Mouse (Mus musculus) right cerebral cortex, postnatal 4 days (tissue): ENCODE results near the gene Nup98.
A peak's percentile ranks its signal among the peaks of the same experiment; 100 is the strongest.

Source experiments
- DNase-seq: peaks from one replicate; pipeline ENCODE4 v3.0.0-alpha.2; 2022

Nup98 gene

GRCm38 (mm10) chr7:102229814-102230213, 19.8 kb upstream of the Nup98 start:
- DNase-seq, result no peak

GRCm38 (mm10) chr7:102228049-102228670, 18.2 kb upstream of the Nup98 start:
- no peak for DNase-seq

- no peak for DNase-seq
Measured at GRCm38 (mm10) chr7:102226051-102226450, 16.1 kb upstream of the Nup98 start.

DNA sequence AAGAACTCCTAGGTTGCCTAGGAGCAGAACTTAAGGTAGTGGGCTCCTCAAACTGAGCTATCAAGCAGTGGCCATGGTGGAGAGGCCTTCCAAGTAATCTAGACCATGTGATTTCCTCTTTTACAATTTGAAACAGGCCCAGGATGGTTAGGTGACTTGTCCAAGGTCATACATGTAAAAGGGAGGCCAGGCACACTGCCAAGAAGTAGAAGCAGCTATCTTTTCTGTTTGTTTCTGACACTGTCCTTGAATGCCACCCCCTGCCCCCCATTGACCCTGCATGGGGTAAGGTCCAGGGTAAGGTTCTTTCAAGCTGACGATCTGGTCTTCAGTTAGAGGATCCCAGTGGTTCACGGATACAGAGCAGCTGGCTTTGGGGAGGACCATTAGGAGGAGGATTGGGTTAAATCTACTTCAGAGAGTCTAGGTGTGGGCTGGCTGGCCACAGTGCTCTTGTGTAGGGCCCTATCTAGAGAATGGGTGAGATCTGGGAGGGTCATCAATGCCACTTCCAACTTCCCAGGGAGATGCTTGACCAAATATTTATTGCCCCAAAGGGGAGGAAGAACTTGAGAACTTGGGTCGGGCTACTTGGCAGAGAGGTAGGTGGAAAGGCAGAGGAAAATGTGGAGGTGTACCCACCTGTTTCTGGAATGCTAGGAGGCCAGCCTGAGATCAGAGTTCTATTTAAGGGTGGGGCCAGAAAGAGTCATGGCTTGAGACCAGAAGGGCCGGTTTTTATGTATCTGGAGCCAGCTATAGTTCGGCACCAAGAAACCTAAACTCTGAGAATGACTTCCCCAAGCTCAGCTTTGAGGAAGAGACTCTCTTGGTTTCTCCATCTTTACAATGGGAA, 14.1 kb upstream of the Nup98 start:
- no peak for DNase-seq

- peak; percentile 61 for DNase-seq
Measured at GRCm38 (mm10) chr7:102222830-102223556, 13.0 kb upstream of the Nup98 start.

DNA sequence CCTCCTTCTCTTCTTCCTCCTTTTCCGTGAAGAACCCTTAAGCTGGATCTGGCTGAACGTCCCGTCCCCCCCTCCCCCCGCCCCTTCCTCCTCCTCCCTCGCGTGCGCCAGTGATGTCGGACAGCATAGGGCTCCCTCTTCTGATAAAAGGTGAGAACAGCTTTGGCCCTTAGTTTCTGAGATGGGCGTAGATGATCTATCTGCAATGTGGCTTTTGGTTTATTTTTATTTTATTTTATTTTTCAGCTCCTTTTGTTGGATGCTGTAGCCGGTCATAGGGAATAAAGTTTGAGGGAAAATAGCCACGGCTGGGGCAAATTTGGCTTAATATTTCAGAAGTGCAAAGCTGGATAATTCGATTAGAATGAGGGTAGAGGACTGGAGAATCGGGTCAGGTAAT, 12.4 kb upstream of the Nup98 start:
- peak; percentile 23 for DNase-seq

DNA sequence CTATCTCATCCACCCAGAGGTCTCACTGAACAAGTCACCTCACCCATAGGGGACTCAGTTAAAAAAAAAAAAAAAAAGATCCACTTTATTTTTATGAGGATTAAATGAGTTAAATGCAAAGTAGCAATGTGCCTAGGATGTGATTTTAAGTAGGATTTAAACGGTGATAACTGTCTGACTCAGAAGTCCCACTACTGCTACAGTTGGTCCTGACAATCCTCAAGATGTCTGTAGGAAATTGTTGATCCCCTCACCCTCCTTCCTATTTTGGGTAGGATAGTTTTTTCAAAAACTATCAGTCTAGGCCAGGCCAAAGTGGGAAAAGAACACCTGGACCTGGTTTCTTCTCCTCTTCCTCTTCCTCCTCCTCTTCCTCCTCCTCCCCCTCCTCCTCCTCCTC, 11.9 kb upstream of the Nup98 start:
- DNase-seq, result no peak

- DNase-seq, result no peak
Measured at GRCm38 (mm10) chr7:102211071-102211470, 1.1 kb upstream of the Nup98 start.

DNA sequence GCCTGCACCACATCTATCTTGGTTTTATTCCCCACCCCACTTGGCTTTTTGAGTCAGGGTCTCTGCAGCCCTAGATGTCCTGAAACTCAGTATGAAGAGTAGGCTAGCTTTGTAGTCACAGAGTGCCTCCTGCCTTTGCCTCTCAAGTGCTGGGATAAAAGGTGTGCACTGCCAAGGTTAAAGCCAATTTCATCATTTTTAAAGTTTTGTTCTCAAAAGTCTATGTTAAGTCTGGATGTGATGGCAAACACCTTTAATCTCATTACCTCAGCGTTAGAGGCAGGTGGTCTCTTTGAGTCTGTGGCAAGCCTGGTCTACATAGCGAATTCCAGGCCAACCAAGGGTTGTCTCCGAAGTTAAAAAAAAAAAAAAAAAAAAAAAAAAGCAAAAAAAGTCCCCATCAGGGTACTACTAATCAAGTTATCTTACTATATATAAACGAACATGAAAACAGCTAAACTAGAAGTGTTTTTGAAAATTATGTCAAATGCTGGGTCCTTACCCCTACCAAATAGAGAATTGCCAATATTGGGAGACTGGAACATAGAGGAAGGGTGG, 1.1 kb downstream of the Nup98 start:
- DNase-seq, result no peak

GRCm38 (mm10) chr7:102205646-102206045, 4.3 kb downstream of the Nup98 start:
- DNase-seq, result no peak

- no peak for DNase-seq
Measured at GRCm38 (mm10) chr7:102204296-102204857, 5.6 kb downstream of the Nup98 start.

DNA sequence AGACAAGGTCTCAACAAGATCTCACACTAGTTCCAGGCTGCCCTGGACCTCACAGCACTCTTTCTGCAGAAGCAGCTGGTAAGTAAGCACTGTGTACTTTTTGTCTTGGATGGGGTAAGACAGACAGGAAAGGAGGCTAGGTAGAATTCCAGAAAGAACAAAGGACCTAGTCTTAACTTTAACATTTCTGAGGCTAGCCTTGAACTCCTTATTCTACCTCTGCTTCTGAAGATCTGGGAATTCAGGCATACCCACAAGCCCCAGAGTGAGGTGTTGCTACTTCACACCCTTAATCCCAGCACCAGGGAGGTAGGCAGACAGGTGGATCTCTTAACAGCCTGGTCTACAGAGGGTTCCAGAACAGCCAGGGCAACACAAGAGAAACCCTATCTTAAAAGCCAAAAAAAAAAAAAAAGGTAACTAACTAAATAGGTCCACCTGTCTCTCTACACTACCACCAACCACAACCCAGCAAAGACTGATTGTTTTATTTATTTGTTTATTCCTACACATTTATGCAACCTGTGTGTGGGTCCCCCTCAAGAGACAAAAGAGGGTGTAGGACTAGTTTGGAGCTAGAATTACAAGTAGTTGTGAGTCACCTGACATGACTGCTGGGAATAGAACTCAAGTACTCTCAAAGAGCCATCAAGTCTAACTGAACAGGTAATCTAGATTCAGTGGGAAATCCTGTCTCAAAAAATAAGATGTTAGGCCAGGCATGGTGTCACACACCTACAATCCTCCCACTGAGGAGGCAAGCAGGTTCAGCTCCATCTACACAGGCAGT, 8.8 kb downstream of the Nup98 start:
- no peak for DNase-seq

GRCm38 (mm10) chr7:102200576-102200975, 9.4 kb downstream of the Nup98 start:
- no peak for DNase-seq

GRCm38 (mm10) chr7:102192356-102192755, 17.6 kb downstream of the Nup98 start:
- no peak for DNase-seq

DNA sequence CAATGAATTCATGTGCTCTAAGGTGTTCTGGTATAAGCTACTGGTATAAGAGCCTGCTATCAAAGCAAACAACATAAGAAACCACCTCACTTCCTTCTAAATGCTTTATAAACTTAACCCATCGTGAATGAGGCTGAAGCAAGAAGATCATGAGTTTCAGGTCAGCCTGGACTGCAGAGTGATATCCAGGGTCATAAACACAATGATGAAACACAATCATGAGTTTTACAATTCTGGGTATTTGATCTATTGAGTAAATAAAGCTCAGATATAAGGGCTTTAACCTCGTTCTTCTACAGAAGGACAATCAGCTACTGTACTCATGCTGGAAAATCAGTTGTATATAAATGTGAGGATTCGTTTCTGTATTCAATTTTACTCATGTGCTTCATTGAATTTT, 26.1 kb downstream of the Nup98 start:
- no peak for DNase-seq

DNA sequence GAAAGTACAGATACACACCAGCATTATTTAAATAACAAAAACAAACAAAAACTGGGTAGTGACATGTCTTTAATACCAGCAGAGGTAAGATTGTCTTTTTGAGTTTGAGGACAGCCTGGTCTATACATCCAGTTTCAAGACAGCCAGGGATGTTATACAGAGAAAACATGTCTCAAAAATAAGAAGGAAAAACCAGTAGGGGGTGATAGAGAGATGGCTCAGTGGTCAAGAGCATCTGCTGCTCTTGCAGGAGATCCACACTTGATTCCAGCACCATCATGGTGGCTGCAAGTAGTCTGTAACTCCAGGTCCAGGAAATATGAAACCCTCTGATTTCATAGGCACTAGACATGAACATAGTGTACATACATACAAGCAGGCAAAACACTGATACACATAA, 39.7 kb downstream of the Nup98 start:
- DNase-seq, result no peak

DNA sequence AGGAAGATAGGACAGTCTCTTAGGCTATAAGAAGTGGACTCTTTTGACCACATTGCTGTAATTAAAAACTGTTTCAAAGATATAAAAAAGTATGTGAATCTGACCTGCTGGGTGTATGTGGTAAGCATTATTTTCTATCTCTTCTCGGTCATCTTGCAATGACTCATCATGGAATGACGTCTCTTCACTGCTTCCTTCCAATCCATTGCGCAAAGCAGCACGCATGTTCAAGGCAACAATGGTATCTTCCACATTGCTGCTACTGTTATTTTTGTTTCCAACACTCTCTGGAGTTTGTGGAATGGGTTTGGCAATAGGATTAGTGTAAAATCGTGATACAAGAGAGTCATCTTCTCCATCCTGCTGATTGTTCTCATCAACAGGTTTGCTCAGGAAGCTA, 56.3 kb downstream of the Nup98 start:
- DNase-seq, result no peak

- no peak for DNase-seq
Measured at GRCm38 (mm10) chr7:102137898-102138297, 72.1 kb downstream of the Nup98 start.

DNA sequence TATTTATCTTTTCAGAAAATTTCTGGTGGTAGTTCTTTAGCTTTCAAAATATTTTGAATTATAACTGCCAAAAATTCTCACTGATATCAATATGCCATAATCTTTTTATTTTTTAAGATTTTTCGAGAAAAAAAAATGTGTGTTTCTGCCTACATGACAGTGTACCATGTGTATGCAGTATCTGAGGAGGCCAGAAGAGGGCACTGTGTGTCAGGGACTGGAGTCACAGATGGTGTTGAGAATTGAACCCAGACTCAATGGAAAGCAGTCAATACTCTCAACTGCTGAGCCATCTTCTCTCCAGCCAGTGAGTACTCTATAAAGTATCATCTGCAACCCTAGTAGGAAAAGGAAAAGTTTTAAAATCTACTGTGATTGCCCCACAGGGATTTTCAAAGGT, 72.5 kb downstream of the Nup98 start:
- peak; percentile 37 for DNase-seq

DNA sequence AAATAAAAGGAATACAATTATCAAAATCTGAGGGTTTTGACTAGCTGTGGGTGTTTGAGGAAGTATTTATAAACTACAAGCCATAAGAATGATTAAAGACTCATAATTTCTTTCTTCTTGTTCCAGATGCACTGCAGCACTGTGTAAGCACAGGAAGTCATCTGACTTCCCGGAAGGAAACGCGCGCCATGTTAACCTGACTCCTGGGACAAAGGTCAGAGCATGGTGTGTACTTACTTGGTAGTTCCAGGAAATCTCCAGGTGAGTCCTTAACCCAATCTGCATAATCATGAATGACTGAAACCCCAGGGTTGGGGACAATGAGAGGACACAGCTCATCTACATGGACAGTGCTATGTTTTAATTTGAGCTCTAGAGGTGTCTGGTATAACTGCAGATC, 77.6 kb downstream of the Nup98 start:
- no peak for DNase-seq

GRCm38 (mm10) chr7:102120326-102120725, 89.7 kb downstream of the Nup98 start:
- no peak for DNase-seq

DNA sequence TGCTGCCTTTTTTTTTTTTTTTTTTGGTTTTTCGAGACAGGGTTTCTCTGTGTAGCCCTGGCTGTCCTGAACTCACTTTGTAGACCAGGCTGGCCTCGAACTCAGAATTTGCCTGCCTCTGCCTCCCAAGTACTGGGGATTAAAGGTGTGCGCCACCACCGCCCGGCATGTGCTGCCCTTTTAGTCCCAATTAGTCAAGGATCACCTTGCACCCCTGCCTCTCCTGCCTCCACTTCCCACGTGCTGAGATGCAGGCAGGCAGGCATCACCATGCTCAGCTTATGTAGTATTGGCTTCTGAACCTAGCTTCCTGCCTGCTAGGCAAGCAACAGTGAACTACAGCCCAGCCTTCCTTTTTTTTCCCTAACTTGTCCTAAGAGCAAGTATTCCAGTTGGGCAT, 92.6 kb downstream of the Nup98 start:
- no peak for DNase-seq
